Mouse (Mus musculus) kidney, adult 11 months (tissue): ENCODE results near the gene Gm17455.

Source experiments
- DNase-seq: peaks from one replicate; pipeline ENCODE4 v3.0.0; 2022

Gm17455 gene

GRCm38 (mm10) chr10:60373937-60374578, 25.5 kb upstream of the Gm17455 start:
- DNase-seq = peak; percentile 73

- no peak for DNase-seq
Observed at GRCm38 (mm10) chr10:60376704-60377103, 22.8 kb upstream of the Gm17455 start.

- no peak for DNase-seq
Observed at GRCm38 (mm10) chr10:60379419-60379957, 20.0 kb upstream of the Gm17455 start.

GRCm38 (mm10) chr10:60380229-60380628, 19.3 kb upstream of the Gm17455 start:
- DNase-seq = no peak

GRCm38 (mm10) chr10:60381142-60381925, 18.2 kb upstream of the Gm17455 start:
- DNase-seq = no peak

- no peak for DNase-seq
Observed at GRCm38 (mm10) chr10:60388332-60388731, 11.2 kb upstream of the Gm17455 start.

- DNase-seq = no peak
Observed at GRCm38 (mm10) chr10:60389447-60389865, 10.1 kb upstream of the Gm17455 start.

GRCm38 (mm10) chr10:60390177-60390903, 9.2 kb upstream of the Gm17455 start:
- no peak for DNase-seq

GRCm38 (mm10) chr10:60390904-60391420, 8.6 kb upstream of the Gm17455 start:
- DNase-seq = no peak

GRCm38 (mm10) chr10:60391661-60392060, 7.9 kb upstream of the Gm17455 start:
- no peak for DNase-seq

- no peak for DNase-seq
Observed at GRCm38 (mm10) chr10:60394936-60395335, 4.6 kb upstream of the Gm17455 start.

GRCm38 (mm10) chr10:60395605-60396004, 3.9 kb upstream of the Gm17455 start:
- DNase-seq = no peak

- no peak for DNase-seq
Observed at GRCm38 (mm10) chr10:60398051-60398814, 1.3 kb upstream of the Gm17455 start.

- no peak for DNase-seq
Observed at GRCm38 (mm10) chr10:60400507-60401295, 1.2 kb downstream of the Gm17455 start.

GRCm38 (mm10) chr10:60405460-60406177, 6.1 kb downstream of the Gm17455 start:
- DNase-seq = no peak

GRCm38 (mm10) chr10:60407831-60408230, 8.3 kb downstream of the Gm17455 start:
- DNase-seq = peak; percentile 37

GRCm38 (mm10) chr10:60411794-60412193, 12.3 kb downstream of the Gm17455 start:
- no peak for DNase-seq

- DNase-seq = no peak
Observed at GRCm38 (mm10) chr10:60413756-60414155, 14.2 kb downstream of the Gm17455 start.

GRCm38 (mm10) chr10:60417041-60417440, 17.5 kb downstream of the Gm17455 start:
- DNase-seq = peak; percentile 9

- DNase-seq = peak; percentile 39
Observed at GRCm38 (mm10) chr10:60418137-60418536, 18.6 kb downstream of the Gm17455 start.

- no peak for DNase-seq
Observed at GRCm38 (mm10) chr10:60419624-60420023, 20.1 kb downstream of the Gm17455 start.
